Mouse (Mus musculus): ENCODE data around the gene Fam172a.

Fam172a gene

DNA sequence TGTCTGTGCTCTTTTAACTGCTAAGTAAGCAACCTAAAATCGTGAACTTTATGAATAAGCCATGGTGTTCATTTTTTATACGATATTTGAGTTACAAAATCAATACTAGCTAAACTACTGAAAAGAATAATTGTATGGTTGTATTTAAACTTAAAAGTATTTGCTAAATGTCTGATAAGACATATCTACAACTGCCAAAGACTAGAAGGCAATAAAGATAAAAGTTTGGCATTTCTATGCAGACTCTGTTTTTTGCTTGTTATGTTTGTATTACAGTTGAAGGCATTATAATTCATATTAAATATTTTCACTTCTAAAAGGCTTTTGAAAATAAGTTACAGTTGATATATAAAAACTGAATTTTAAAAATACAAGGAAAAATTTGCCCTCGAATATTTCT lies 274.4 kb downstream of the Fam172a start:
- no peak for DNase-seq (ENCODE audit: low spot score)

DNA sequence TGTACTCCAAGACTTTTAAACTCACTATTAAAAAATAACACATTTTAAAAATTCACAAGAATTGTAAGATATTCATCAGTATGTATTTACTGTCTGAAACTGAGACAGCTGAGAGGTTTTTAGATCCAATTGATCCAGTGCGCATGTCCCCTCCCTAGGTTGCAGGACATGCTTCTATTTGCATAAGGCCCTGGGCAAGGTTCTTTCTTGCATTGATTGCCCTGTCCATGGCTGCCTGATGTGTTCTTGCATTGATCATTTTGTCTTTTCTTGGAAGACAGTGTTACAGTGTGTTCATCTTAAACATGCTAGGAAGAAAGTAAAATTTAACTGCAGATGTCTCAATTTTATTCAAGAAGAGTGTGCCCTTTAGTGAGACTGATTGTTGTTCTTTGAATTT lies 275.3 kb downstream of the Fam172a start:
- no peak for DNase-seq (ENCODE audit: low spot score)

DNA sequence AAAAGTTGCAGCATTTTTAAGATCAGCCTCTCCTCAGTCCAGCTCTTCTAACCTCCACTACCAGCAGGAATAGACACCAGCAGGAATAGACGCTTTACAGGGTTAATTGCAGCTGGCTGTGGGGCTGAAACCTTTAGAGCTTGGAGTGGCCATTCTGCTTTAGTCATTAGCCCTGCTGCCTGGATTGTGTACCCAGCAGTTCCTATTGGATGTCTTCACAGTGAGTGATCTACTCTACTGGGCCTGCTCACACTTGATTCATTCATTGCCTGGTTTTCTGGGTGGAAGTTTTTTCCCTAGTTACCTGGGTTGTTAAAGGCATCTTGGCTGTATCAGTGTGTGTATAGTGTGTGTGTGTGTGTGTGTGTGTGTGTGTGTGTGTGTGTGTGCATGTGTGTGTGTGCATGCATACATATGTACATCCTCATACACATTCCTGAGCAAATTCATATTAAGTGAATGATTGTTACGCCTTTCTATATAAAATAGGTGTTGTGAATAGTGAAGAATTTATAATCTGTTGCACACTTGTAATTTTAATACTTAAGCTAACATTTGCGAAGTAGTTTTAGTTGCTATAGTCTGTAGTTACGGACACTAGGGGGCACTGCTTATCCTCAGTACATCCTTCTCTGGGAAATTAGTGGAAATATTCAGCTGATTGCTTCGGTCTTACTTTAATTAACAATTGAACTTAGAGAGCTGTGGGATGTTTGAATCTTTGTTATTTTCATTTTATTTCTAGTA lies 280.4 kb downstream of the Fam172a start:
- DNase-seq (ENCODE audit: low spot score): no peak

DNA sequence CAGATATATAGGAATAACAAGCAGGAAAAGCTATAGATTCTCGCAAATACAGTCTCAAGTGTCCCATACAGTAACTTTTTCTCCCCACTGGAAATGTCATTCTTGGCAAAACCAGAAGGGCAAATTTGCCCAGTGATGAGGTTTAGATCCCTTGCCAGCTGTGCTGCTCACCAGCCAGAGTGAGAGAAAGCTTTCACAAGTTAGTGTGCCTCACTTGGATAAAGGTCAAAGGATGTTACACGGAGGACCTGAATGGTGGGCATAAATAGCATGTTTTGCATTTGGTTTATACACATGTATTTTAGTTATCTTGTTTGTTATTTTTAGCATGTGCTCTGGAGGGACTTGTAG lies 281.0 kb downstream of the Fam172a start:
- no peak for DNase-seq (ENCODE audit: low spot score)

DNA sequence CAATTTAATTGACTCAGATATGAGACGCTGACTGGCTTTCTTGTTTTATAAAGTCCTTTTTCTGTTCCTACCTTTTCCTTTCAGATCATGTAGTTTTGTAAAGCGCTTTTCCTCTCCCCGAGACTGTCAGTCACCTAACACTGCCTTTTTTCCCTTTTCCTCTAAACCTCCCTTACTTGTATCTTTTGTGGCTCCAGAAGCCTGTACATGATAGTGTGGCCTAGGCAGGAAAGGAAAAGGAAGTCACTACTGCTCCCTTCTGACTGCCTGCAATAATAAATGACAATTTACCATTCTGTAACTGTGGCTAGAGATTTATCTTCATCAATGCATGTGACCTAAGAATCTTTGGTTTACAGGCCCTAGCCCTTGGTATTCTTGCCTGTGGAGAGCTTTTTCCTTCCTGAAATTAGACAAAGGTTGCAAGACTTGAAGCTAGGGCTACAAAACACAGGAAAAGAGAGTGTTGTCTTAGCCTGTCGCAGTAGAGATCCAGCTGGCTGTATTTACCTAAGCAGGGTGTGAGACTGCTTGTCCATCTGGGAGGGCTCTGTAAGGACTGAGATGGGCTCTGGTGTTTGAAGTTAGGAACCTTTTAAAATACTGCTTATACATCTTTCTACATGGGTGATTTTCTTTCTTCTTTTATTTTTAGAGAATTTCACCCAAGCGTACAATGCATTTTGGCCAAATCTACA lies 289.5 kb downstream of the Fam172a start:
- DNase-seq (ENCODE audit: low spot score): no peak

DNA sequence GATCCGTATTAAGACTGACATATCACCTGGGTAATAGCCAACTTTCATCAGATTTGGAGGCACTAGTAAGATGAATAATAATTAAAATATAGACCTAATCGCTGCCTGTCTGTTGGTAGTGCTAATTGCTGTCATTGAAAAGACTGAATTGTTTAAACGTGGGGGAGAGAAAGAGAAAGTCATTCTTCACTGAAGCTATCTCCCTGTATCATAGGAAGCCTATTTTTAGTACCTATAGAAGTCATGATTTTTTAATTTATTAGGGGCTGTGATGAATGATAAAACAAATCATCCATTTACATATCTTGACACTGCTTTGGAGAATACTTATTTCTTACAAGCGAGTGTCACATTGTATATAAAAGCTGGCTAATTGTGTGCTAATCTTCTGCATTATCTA lies 302.8 kb downstream of the Fam172a start:
- no peak for DNase-seq (ENCODE audit: low spot score)

DNA sequence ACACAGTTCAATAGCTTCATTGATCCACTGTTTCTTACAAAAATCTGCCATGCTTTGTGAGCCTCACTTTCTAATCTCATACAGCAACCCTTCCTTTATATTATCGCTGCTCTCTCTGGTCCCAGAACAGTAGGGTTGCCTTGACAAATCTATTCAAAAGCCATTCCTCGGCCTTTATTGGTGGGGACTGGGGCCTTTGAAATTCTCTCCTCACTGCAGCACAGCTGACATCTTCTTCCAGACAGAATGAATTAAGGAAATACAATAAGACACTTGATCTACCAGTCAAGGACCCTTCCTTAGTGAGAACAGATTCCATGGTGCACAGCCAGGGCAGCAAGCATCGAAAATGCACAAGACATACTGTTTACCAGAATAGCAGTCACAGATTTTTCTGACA lies 303.5 kb downstream of the Fam172a start:
- DNase-seq (ENCODE audit: low spot score): no peak

DNA sequence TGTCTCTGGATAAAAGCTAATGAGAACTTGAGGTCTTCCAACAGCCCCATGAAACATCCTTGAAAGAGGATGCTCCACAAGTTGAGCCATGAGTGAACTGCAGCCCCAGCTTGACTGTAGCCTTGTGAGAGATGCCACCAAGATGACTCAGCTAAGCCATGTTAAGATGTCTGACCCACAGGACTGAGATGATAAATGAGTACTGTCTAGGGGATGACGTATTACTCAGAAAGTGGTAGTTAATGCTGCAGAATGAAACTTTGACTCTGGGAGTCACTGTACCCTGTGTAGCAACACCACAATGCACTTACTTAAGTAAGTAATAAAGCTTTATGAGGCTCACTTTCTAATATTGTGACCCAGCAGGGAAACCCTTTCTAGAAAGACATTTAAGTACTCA lies 308.3 kb downstream of the Fam172a start:
- DNase-seq (ENCODE audit: low spot score): no peak

DNA sequence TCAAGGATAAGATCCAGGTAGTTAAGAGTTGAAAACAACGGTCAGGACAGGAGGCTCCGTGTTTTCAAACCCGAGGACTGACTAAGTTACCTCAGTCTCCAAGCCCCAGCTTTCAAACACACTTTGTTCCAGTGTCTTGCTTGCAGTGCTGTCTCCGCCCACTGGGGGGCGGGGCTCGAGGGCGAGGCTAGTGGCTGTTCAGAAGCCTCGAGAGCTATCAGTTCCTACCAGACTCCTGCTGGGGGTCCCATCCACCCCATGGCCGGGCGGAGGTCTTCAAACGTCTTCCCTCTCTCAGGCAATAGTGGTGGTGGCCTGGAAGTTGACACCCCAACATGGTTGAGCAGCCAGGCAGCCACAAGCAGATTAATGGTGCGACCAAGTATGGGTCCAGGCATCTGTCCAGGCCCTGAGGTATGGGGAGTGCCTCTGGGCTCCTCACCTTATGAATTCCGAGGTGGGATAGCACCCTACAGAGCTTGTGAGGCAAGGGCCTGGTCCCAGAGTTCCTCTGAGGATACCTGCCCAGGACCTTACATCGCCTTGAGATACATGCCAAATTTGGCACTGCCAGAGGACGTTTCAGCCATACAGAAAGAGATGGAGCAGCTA lies 323.0 kb downstream of the Fam172a start, which contains the start of gene Pou5f2:
TSS of gene Pou5f2 (plus strand) at position 220 of the 612 bp plus-strand sequence.
- no peak for DNase-seq (ENCODE audit: low spot score)

DNA sequence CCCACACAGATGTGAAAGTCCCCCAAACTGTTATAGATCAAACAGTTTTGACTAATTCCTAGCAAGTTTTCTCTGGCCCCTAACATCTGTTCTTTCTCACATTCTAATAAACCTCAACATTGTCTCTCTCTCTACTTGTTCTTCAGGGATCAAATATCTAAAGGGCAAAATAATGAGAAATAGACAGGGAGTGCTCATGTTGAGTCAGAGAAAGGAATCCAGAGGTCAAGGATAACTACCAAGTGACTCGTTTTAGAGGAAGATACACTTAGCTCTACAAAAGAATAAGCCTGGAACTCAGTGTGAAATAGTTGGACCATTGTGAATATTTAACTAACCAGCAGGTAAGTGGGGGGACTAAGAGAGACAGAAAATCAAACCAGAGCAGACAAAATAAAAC lies 331.0 kb downstream of the Fam172a start:
- no peak for DNase-seq (ENCODE audit: low spot score)

DNA sequence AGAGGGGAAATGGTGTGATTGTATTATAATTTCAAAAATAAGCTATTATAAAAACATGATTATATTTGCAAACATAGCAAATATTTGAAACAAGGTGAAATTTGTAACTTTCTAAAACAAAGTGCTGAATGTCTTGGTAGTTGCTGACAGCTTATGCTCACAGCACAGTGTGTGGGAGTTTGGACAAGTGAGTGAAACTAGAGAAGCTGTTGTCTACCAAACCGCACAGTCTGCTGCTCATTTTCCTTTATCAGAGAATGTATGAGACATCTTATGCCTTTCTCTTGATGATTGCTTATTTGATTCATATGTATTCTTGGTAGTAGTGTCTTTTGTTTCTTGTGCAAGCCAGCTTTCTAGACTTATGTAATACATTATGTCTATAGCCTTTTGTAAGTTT lies 335.4 kb downstream of the Fam172a start:
- DNase-seq (ENCODE audit: low spot score): no peak

DNA sequence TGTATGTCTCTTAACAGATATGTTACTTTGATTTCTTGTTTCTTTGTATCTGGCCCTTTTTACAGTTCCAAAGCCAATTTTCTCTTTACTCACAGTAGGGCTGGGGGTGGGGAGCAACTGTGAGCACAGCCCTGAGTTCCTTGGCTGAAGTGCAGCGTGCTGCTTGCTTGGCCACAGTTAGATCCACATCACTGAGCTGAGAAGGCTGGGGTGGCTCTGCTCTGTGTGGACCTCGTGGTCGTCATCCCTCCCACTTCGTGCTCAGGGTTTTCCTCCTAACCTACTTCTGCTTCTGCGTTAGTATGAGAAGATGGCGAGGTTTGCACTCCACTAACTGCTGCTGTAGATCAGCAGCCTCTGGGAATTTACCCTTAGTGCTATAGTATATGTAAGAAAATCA lies 341.4 kb downstream of the Fam172a start:
- no peak for DNase-seq (ENCODE audit: low spot score)

DNA sequence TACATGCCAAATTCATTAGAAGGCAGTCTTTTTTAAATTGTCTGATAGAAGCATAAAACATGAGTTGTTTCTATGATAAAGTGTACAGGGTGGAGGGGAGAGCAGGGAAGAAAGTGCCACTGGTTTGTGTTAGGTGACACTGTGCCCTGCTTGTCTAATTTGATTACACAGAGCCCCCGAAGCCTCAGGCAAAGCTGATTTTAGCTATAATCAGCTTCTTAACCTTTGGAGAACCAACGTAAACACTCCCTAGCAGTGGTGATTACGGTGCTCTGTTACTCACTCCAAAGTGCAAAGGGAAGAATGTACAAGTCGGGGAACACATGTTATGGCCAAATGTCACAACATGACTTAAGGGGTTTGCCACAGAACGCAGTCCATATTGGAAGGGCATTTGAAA lies 343.3 kb downstream of the Fam172a start:
- DNase-seq (ENCODE audit: low spot score): no peak

DNA sequence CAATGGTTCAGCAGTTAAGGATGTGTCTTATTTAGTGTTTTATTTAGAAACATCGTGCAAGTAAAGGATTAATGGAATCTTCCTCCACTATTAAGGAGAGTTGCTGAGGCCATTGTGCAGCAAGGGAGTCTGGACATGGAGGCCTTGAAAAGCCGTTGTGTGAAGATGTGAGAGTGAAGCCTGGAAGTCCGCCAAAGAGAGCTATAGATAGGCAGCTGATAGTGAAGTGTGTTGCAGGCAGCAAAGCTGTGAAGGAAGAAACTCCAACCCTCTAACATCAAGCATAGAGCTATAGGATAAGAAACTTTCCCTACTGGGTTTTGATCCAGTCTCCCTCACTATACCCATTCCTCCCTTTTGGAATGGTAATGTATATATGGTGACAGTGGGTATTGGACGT lies 385.9 kb downstream of the Fam172a start:
- DNase-seq (ENCODE audit: low spot score): no peak

DNA sequence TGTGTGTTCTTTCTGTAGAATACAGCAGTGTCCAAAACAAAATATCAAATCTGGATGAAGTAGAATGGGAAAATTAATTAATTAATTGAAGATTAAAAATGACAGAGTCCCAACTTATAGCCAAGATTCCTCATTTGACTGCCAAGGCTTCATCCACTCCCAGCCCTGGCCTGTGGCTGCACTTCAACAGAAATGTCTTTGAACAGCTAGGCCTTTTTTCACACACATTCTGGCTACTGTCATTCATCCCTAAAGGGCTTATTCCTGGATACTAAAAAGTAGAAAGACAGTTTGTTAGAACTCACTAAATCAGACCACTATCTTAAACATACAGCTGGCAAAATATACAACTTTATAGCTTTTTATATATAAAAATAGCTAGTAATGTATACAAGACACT lies 388.9 kb downstream of the Fam172a start:
- no peak for DNase-seq (ENCODE audit: low spot score)

DNA sequence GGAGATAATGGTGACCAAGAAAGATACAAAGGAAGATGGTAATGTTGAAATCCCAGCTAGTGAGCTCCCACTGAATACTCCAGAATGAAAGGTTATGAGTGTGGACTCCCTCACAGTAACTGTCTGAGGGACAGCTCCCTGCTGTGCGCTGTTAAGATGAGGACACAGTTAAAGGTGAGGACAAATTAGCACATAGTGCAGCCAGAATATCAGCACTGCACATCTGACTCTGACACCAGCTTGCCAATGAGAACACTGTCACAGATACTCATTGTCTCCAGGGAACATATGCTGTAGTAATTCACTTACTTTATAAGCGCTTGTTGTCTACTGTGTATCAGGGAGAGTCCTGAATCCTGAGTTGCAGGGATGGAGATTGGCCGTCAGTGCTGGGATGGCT lies 390.1 kb downstream of the Fam172a start:
- no peak for DNase-seq (ENCODE audit: low spot score)

DNA sequence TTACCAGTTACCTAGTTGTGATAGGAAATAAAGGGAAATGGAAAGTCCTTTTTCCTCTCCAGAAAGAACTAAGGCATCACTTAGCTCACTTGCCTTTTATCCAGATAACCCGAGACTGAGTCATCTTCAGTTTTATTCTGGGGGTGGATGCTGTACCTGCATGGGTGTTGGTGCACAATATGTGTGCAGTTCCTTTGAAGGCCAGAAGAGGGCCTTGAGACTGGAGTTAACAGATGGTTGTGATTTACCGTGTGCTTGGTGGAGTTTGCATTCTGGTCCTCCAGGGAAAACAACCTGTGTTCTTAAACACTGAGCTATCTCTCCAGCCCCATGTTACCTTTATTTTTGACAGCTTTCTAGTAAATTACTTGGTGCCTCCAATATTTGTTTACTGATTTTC lies 392.5 kb downstream of the Fam172a start:
- no peak for DNase-seq (ENCODE audit: low spot score)

DNA sequence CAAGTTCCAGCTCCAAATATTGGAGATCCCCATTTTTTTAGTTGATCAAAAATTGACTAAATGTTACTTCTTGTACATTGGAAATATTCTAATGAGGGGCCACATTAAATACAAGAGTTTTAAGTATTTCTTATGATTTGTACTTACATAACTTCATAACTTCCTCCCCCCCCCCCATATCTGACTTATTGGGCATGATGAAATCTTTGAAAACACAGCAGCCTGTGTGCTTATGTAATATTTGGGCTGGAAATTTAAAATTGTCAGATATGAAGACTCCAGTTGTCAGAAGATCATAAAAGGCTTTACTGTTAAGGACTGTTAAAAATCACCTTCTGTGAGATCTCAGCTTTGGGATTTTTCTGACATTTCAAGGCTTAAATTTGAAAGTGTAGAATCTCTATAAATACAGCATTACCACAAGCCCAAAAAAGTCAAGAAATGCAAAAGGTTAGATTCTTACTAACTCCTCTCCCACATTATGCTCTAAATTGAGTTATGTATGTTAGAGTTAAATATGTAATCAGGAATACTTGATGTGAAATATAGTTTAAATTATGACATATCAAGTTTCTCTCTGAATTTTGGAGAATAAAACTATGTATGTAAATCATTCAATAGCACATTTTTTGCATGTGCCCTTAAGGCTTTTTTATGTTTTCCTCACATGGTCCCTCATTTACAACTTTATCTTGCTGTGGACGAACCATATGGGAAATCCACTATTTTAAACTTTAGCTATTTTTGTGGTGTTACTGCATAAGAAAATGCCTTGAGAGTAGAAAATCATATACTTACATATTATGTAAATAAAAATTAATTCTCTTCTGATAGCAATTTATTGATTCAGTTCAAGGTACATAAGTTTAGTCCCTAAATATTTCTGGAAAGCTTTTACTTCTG lies 393.5 kb downstream of the Fam172a start:
- DNase-seq (ENCODE audit: low spot score): no peak

DNA sequence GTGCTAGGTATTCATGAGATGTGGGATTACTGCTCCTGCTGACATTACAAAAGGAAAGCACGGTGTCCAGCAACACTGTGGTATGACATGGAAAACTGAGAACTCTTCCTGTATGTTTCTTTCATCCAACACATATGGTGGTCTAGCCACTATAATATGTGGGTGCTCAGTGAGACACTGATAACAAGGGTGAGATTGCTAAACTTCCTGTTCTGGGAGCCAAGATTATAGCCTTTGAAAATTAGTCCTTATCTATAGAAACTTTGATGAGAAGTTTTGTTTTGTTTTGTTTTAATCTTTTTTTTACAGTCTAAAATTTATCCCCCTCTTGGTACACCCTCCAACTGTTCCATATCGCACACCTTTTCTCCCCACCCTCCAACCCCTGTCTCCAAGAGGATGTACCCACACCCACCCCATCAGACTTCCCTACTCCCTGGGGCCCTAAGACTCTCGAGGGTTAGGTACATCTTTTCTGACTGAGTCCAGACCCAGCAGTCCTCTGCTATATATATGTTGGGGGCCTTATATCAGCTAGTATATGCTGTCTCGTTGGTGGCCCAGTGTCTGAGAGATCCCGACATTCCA lies 397.1 kb downstream of the Fam172a start:
- no peak for DNase-seq (ENCODE audit: low spot score)

DNA sequence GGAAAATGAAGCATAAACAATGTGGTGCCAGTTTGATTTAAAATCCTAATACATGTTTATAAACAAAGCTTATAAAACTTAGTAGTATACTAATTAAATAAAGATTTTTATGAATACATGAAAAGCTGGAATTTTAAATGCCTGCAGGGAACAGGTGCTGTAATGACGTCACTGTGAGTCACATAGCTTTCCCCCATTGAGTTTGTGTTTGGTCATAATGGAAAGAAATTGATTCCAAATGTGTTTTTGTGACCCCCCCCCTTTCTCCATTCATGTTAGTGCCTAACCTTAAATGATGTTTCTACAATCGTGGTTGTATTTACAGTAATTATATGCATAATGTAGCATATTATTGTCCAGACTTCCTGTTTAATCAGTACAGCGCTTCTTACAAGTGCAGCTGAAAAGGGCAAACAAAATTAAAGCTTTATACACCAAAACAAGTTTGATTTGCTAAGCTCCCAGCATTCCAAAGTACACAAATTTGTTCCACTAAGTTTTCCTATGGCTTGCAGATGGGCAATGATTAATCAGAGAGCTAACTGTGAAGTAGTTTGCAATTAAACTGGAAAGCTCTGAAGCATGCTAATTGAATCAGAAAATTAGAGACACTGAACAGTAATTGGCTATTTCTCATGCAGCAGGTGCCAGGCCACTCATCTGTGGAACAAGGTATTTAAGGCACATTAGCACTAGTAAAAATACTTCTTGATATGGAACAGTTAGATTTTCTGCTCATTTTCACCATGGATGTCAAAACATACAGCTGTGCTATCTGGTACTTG lies 398.1 kb downstream of the Fam172a start:
- no peak for DNase-seq (ENCODE audit: low spot score)

DNA sequence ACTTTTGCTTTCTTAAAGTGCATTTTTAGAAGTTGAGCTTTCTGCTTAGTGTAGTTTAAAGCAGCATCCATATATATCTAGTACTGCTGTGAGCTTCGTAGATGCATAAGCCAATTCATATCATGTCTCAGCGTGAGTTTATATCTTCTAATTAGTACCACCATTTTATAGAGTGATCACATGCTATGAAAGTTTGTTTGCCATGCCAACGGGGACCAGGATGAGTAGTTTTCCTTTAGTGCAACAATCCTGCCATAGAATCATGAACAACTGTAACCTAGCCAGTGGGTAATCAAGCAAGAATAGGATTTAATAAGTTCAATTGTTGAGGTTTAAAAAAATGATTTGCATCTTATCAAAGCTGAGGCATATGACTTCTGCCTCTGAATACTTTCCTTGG lies 398.8 kb downstream of the Fam172a start:
- DNase-seq (ENCODE audit: low spot score): no peak
